Mouse (Mus musculus) liver, postnatal 0 days (tissue): Measurements from ENCODE around the gene Cnst. TPM values are rescaled to one million over a fixed set of nuclear protein-coding genes. Genes with fewer than 3 reads are reported as not detected.

Source experiments
- ATAC-seq: fragments of 200-750 bp; cut with Nextera tagmentation; 2 replicates; pipeline ENCODE4 v1.8.0; 2017; ENCODE audit warnings: mild to moderate bottlenecking, moderate library complexity
- DNase-seq: peaks from one replicate; pipeline ENCODE4 v3.0.0-alpha.2; 2016
- H3K27ac ChIP-seq: fragments of 300-500 bp; sonication (generic); 2 replicates; pipeline ENCODE4 v1.5.1; 2014; ENCODE audit warnings: antibody characterized with exemption, moderate library complexity, mild to moderate bottlenecking, low read depth
- H3K27me3 ChIP-seq: fragments of 300-500 bp; sonication (generic); 2 replicates; pipeline ENCODE4 v1.6.1; 2014; ENCODE audit warnings: low read length, control low read depth, mixed read lengths; ENCODE audit not compliant: insufficient read depth
- H3K36me3 ChIP-seq: fragments of 300-500 bp; sonication (generic); replicated peaks from 2 replicates; pipeline ENCODE4 v1.6.1; 2014; ENCODE audit warnings: mild to moderate bottlenecking, control low read depth, low read length, moderate library complexity, mixed read lengths; ENCODE audit not compliant: insufficient read depth
- H3K4me1 ChIP-seq: fragments of 300-500 bp; sonication (generic); 2 replicates; pipeline ENCODE4 v1.6.1; 2014; ENCODE audit warnings: antibody characterized with exemption, mild to moderate bottlenecking, control low read depth; ENCODE audit not compliant: insufficient read depth
- H3K4me2 ChIP-seq: fragments of 300-500 bp; sonication (generic); 2 replicates; pipeline ENCODE4 v1.6.1; 2014; ENCODE audit warnings: low read depth, mild to moderate bottlenecking, low read length, moderate library complexity, mixed read lengths
- H3K4me3 ChIP-seq: fragments of 300-500 bp; sonication (generic); 2 replicates; pipeline ENCODE4 v1.5.1; 2014; ENCODE audit warnings: low read depth, low read length
- H3K9ac ChIP-seq: fragments of 300-500 bp; sonication (generic); replicated peaks from 2 replicates; pipeline ENCODE4 v1.6.1; 2014; ENCODE audit warnings: mild to moderate bottlenecking, moderate library complexity
- H3K9me3 ChIP-seq: fragments of 300-500 bp; sonication (generic); 2 replicates; pipeline ENCODE4 v1.6.1; 2016; ENCODE audit warnings: mild to moderate bottlenecking, control low read depth, low read length, mixed read lengths
- CTCF ChIP-seq: sonication (generic); IDR thresholded peaks from 2 replicates; pipeline ENCODE4 v1.5.1; 2016; ENCODE audit warnings: antibody characterized with exemption, low read depth
- EP300 ChIP-seq: IDR thresholded peaks from 2 replicates; pipeline ENCODE4 v1.6.1; 2016; ENCODE audit warnings: antibody characterized with exemption, low read depth, mild to moderate bottlenecking
- WGBS: fragments of 180-500 bp; shearing (Covaris S2); extraction: QIAGEN DNeasy Blood & Tissue Kit; methylation state at CpG from one replicate; pipeline ENCODE4 v1.1.7; 2014; ENCODE audit not compliant: insufficient replicate concordance; 5-methylcytosine and 5-hydroxymethylcytosine counted together
- polyA plus RNA-seq: library from polyadenylated mRNA; unstranded; fragments of >200 nt; fragmentation: Nextera tagmentation; extraction: Ambion mirVana; gene quantifications from 2 replicates; pipeline ENCODE4 v1.2.1, GENCODE M21; 2015

Cnst gene
- polyA plus RNA-seq, 1 experiment from 2014 or later, result 5.8 TPM

DNA sequence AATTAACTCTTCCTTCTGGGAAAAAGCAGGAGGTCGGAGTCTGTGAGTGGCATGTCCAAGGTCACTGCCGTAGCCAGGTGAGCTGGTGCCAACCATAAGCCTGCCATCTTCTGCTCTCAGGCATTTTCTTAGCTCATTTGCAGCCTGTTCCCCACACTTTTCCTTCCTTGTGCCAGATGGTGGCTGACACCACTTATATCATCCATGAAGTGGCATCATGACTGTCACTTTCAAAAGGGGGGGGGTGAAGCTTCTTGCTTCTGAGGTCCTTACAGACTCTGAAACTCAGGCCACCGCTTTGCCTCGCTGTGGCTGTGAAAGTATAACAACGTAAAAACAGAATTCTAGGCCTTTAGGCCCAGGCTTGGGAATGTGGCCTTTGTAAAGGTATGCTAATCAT is 105.1 kb downstream of the Cnst start:
- WGBS, result 73% methylated on average over 5 of the region's 5 CpGs
- no peak for ATAC-seq
- H3K27ac ChIP-seq, result no peak overlapping the region
- H3K4me1 ChIP-seq, result peaks cover 4% of the 10 kb centered on the region
- no peak for DNase-seq
- no peaks in the 10 kb centered on the region for H3K27me3 ChIP-seq
- H3K4me2 ChIP-seq, result no peak overlapping the region
- no peak for TF ChIP-seq CTCF
- TF ChIP-seq EP300, result no peak
- H3K4me3 ChIP-seq, result no peak overlapping the region
- no peaks in the 10 kb centered on the region for H3K36me3 ChIP-seq
- H3K9ac ChIP-seq, result no peak overlapping the region
- H3K9me3 ChIP-seq, result no peaks in the 10 kb centered on the region

DNA sequence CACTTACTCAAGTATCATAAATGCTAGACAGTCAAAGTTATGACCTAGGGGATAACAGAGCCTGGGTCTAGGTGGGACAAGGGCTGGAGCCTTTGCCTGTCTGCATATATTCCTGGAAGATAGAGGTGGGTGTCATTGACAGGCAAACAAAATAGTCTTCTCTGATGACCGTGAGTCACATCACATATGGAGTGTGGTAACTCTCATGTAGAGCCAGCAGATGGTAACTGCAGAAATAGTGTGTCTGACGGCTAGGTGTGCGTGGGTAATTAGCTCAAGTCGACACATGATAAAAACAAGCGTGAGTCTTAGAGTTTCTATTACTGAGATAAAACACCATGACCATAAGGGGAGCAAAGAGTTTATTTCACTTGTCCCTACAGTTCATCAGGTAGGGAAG is 116.9 kb downstream of the Cnst start:
- Histone ChIP-seq H3K4me2 (no peak overlapping the region), H3K4me3 (no peak overlapping the region), H3K9me3 (no peaks in the 10 kb centered on the region), H3K27me3 (peaks cover 4% of the 10 kb centered on the region), H3K4me1 (no peaks in the 10 kb centered on the region), H3K36me3 (no peaks in the 10 kb centered on the region), H3K9ac (no peak overlapping the region), H3K27ac (no peak overlapping the region)
- TF ChIP-seq EP300 (no peak), CTCF (no peak)
- ATAC-seq, result no peak
- DNase-seq, result no peak
- 89% methylated on average over 5 of the region's 5 CpGs for WGBS

DNA sequence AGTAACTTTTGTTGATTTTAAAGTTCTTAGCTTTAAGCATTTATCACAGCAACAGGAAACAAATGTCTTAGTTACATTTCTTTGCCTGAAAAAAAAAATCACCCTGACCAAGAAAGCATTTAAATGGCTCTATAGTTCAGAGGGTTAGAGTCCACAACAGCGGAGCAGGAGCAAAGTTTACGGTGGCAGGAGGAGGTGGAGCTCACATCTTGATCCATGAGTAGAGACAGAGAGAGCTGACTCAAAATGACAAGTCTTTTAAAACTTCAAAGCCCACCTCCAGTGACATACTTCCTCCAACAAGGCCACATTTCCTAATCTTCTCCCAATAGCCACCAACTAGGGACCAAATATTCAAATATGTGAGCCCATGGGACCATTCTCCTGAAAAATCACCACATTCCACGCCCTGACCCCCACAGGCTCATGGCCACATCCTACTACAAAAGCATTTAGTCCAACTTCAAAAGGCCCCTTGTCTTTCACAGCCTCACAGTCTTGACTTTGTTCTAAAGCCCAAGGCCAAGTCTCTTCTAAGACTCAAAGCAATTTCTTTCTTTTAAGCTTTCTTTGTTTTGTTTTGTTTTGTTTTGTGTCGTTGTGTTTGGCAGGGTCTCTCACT is 118.2 kb downstream of the Cnst start:
- no peak overlapping the region for H3K27ac ChIP-seq
- WGBS, result 73% methylated on average over 4 of the region's 4 CpGs

DNA sequence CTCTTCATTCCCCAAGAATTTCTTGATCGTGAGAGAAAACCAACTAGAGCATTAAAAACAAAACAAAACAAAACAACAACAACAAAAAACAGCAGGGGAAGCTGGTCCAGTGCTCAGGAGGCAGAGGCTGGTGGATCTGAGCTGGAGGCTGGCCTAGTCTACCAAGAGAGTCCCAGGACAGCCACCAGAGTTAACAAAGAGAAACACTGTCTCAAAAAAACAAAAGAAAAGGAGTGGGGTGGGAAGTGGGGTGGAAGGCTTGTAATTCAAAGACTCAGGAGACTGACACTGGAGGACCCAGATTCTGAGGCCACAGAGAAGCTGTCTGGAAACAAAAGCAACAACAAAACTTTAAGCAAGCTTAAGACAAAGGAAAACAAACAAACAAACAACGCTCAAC is 120.8 kb downstream of the Cnst start:
- WGBS, result 75% methylated on average over 2 of the region's 2 CpGs
- TF ChIP-seq EP300, result no peak
- no peak for TF ChIP-seq CTCF
- ATAC-seq (no peak), DNase-seq (no peak)
- H3K4me1 ChIP-seq, result peaks cover 3% of the 10 kb centered on the region; the same call in 1 of the 2 replicates
- H3K27ac ChIP-seq, result no peak overlapping the region
- no peak overlapping the region for H3K9ac ChIP-seq
- H3K36me3 ChIP-seq, result no peaks in the 10 kb centered on the region
- H3K9me3 ChIP-seq, result no peaks in the 10 kb centered on the region
- H3K4me3 ChIP-seq, result no peak overlapping the region
- H3K4me2 ChIP-seq, result no peak overlapping the region
- peaks cover 4% of the 10 kb centered on the region for H3K27me3 ChIP-seq

More for the DNA sequence above, 118.2 kb downstream of the Cnst start:
- Histone ChIP-seq H3K36me3 (no peaks in the 10 kb centered on the region), H3K4me1 (peaks cover 3% of the 10 kb centered on the region; the same call in 1 of the 2 replicates), H3K27me3 (peaks cover 4% of the 10 kb centered on the region), H3K9me3 (no peaks in the 10 kb centered on the region), H3K4me2 (no peak overlapping the region), H3K9ac (no peak overlapping the region), H3K4me3 (no peak overlapping the region)
- no peak for ATAC-seq
- no peak for DNase-seq
- TF ChIP-seq EP300 (no peak), CTCF (no peak)

- Histone ChIP-seq H3K4me2 (peak overlapping the region; percentile 97), H3K27me3 (peaks cover 4% of the 10 kb centered on the region), H3K4me3 (peak overlapping the region; percentile 80), H3K9ac (peak overlapping the region; percentile 72), H3K36me3 (no peaks in the 10 kb centered on the region), H3K27ac (no peak overlapping the region), H3K4me1 (peaks cover 3% of the 10 kb centered on the region; the same call in 1 of the 2 replicates), H3K9me3 (no peaks in the 10 kb centered on the region)
- DNase-seq (no peak), ATAC-seq (no peak)
- TF ChIP-seq EP300 (no peak), CTCF (no peak)
- WGBS, result 24% methylated on average over 7 of the region's 7 CpGs
These were observed 121.3 kb downstream of the Cnst start for GRCm38 (mm10) chr1:179667450-179667849.

DNA sequence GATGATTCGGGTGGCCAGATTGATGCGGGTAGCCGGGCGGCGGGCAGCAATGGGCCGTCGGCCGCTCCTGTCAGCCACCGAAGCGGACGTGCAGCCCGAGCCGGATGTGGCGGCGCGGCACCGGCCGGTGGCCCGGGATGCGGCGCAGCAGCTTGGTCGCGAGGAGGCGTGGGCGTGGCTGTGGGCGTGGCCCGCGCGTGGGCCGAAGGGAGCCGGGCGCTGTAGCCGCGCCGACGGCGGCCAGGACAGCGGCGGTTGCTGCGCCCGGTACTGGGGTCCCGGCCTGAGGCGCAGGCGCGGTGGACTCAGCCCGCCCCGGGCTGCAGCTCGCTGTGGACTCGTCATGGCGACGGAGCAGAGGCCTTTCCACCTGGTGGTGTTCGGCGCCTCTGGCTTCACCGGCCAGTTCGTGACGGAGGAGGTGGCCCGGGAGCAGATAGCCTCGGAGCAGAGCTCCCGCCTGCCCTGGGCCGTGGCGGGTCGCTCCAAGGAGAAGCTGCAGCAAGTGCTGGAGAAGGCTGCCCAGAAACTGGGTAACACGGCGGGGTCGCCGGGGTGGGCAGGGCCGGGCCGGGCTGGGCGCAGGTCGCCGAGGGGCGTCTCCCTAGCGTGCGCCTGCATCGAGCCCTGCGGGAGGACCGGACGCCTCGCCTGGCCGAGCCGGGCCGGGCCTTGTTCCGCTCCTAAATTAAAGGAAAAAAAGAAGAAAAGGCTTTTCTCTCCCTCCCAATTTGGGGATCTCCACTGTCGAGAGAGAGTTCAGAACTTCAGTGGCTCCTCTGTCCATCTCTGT is 122.0 kb downstream of the Cnst start, which contains the start of gene Sccpdh:
Gene Sccpdh, plus strand, starts transcription at position 198 of the 793 bp plus-strand sequence.
- peak within 1 kb of the TSS; percentile 80 for H3K4me3 ChIP-seq
- H3K36me3 ChIP-seq, result no peaks in the 10 kb centered on the region
- DNase-seq (peak; percentile 88), ATAC-seq (peak; percentile 90)
- peak within 1 kb of the TSS; percentile 72 for H3K9ac ChIP-seq
- peaks cover 4% of the 10 kb centered on the region for H3K27me3 ChIP-seq
- H3K9me3 ChIP-seq, result no peaks in the 10 kb centered on the region
- TF ChIP-seq EP300, result no peak
- no peak for TF ChIP-seq CTCF
- peaks cover 3% of the 10 kb centered on the region; the same call in 1 of the 2 replicates for H3K4me1 ChIP-seq
- H3K4me2 ChIP-seq, result peak within 1 kb of the TSS; percentile 97
- under 1% methylated on average over 72 of the region's 84 CpGs for WGBS
- peak within 1 kb of the TSS; percentile 16; the same call in 1 of the 2 replicates for H3K27ac ChIP-seq
